Mouse (Mus musculus) lung, embryonic 15.5 days (tissue): ENCODE data around the gene Trappc1. TPM values are rescaled to one million over a fixed set of nuclear protein-coding genes. Genes with fewer than 3 reads are reported as not detected.
"Not testable (repeated sequence)": the region's sequence is repeated elsewhere in the genome, so short reads cannot be mapped to it uniquely, and the experiment has no call there.

Experiments used
- ATAC-seq: fragments of 200-750 bp; cut with Nextera tagmentation; 2 replicates; pipeline ENCODE4 v1.8.0; 2017; ENCODE audit warnings: moderate number of reproducible peaks, borderline replicate concordance; ENCODE audit not compliant: low FRiP score, low TSS enrichment; ENCODE audit errors: extremely low read depth
- H3K27ac ChIP-seq: fragments of 300-500 bp; sonication (generic); 2 replicates; pipeline ENCODE4 v1.5.1; 2015; ENCODE audit warnings: moderate library complexity, mild to moderate bottlenecking, inconsistent platforms
- H3K27me3 ChIP-seq: fragments of 300-500 bp; sonication (generic); 2 replicates; pipeline ENCODE4 v1.6.1; 2015; ENCODE audit warnings: inconsistent platforms
- H3K36me3 ChIP-seq: fragments of 300-500 bp; sonication (generic); 2 replicates; pipeline ENCODE4 v1.6.1; 2015; ENCODE audit warnings: inconsistent platforms
- H3K4me1 ChIP-seq: fragments of 300-500 bp; sonication (generic); 2 replicates; pipeline ENCODE4 v1.6.1; 2015; ENCODE audit warnings: inconsistent platforms
- H3K4me2 ChIP-seq: fragments of 300-500 bp; sonication (generic); 2 replicates; pipeline ENCODE4 v1.6.1; 2015; ENCODE audit warnings: inconsistent platforms, mild to moderate bottlenecking, moderate library complexity
- H3K4me3 ChIP-seq: fragments of 300-500 bp; sonication (generic); 2 replicates; pipeline ENCODE4 v1.5.1; 2015; ENCODE audit warnings: mild to moderate bottlenecking, inconsistent platforms
- H3K9ac ChIP-seq: fragments of 300-500 bp; sonication (generic); 2 replicates; pipeline ENCODE4 v1.6.1; 2015; ENCODE audit warnings: inconsistent platforms
- H3K9me3 ChIP-seq: fragments of 300-500 bp; sonication (generic); 2 replicates; pipeline ENCODE4 v1.6.1; 2016; ENCODE audit warnings: inconsistent platforms
- WGBS: fragments of 180-500 bp; shearing (Covaris S2); methylation state at CpG from one replicate; pipeline ENCODE4 v1.1.7; 2015; 5-methylcytosine and 5-hydroxymethylcytosine counted together
- polyA plus RNA-seq: library from polyadenylated mRNA; unstranded; fragments of >200 nt; fragmentation: Nextera tagmentation; extraction: Ambion mirVana; gene quantifications from 2 replicates; pipeline ENCODE4 v1.2.1, GENCODE M21; 2015

Gene Trappc1
- polyA plus RNA-seq, 1 experiment from 2014 or later = 150 TPM

DNA sequence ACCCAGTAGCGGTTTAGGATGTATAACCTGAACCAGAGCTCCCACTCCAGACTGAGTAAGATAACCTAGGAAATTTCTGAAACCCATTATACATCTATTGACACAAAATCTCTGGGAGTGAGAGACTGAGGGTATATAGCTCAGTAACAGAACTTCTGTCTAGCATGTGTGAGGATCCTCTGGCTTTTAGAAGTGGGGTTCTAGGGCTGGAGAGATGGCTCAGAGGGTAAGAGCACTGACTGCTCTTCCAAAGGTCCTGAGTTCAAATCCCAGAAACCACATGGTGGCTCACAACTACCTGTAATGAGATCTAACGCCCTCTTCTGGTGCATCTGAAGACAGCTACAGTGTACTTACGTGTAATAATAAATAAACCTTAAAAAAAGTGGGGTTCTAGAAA lies 5.8 kb upstream of the Trappc1 start:
- not testable (repeated sequence) for H3K4me2 ChIP-seq, H3K27me3 ChIP-seq, H3K9ac ChIP-seq, H3K4me3 ChIP-seq, ATAC-seq, H3K27ac ChIP-seq, H3K9me3 ChIP-seq
- 79% methylated on average over 3 of the region's 3 CpGs for WGBS
- H3K4me1 ChIP-seq = peaks cover 14% of the 10 kb centered on the region
- peaks cover 34% of the 10 kb centered on the region for H3K36me3 ChIP-seq

DNA sequence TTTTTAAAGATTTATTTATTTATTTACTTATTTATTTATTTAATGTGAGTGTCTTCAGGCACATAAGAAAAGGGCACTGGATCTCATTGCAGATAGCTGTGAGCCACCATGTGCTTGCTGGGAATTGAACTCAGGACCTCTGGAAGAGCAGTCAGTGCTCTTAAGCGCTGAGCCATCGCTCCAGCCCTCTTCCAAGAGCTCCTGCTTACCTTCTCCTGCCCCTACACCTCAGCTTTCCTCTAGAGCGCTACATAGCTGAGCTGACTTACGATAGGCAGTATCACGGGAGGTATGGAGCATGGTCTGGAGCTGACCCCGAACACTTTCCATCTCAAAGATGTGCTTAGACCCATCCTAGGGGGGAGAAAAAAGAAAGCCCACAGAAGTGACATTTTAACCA lies 2.2 kb upstream of the Trappc1 start:
- peak overlapping the region; percentile 86; the same call in 1 of the 2 replicates for H3K9ac ChIP-seq
- peaks cover 2% of the 10 kb centered on the region for H3K27me3 ChIP-seq
- 85% methylated on average over 6 of the region's 6 CpGs for WGBS
- peak overlapping the region; percentile 87; the same call in 1 of the 2 replicates for H3K4me2 ChIP-seq
- no peak overlapping the region for H3K4me3 ChIP-seq
- H3K9me3 ChIP-seq = no peaks in the 10 kb centered on the region
- no peak overlapping the region for H3K27ac ChIP-seq
- peaks cover 37% of the 10 kb centered on the region for H3K4me1 ChIP-seq
- H3K36me3 ChIP-seq = peaks cover 27% of the 10 kb centered on the region
- no peak for ATAC-seq

DNA sequence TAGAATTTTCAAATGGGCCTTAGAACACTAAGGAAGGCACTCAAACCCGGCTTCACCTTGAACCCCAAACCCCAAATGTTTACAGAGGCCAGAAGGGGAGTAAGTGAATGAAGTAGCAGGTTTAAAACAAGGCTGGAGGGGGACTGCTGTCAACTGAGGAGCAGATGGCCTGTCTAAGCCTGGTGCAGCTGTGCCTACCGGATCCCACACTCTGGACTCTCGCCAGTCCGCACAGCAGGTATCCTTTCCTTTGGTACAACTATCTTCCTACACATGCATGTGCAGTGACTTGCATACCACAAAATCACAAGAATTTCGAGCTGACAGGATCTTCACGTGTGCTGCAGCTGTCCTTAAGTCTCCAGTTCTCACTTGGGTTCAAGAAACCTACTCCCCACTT lies 1.8 kb upstream of the Trappc1 start:
- peaks cover 6% of the 10 kb centered on the region for H3K27me3 ChIP-seq
- H3K9me3 ChIP-seq = no peaks in the 10 kb centered on the region
- H3K4me3 ChIP-seq = peak overlapping the region; percentile 62
- peaks cover 41% of the 10 kb centered on the region for H3K4me1 ChIP-seq
- WGBS = 65% methylated on average over 6 of the region's 6 CpGs
- peaks cover 27% of the 10 kb centered on the region for H3K36me3 ChIP-seq
- peak overlapping the region; percentile 86 for H3K9ac ChIP-seq
- H3K27ac ChIP-seq = no peak overlapping the region
- H3K4me2 ChIP-seq = peak overlapping the region; percentile 87
- no peak for ATAC-seq

DNA sequence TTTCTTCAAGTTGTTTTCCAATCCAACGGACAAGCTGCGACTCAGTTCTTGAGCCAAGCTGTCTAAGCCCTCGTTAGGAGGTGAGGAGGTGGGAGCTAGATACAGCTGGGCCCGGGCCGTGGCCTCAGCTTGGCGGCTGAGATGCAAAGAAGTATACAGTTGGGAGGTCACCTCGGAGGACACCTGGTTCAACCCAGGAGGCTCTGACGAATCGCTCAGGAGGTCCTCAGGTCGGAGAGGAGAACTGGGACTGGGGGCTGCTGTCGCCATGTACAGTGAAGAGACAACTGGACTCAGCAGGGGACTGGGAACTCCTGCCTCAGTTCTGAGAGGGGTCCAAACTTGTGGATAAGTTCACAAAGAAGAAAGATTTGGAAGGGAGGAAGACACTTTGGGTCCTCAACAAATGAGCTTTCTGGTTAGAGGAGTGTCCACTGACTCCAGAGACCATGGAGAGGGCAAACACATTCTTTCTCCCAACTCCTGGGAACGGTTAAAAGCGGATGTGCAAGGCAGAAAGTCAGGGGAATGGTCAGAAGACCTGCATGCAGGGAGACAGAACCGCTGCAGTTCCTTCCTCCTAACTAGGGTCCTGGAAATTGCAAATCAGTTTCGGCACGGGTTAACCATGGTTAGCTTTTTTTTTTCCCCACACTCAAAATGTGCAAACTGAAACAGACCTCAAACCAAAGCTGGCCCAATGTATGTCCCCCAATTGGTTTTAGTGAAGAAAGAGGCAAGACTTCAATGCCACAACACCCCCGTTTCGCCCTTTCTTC lies 898 bp upstream of the Trappc1 start:
- Histone ChIP-seq H3K36me3 (peaks cover 20% of the 10 kb centered on the region), H3K4me1 (peaks cover 43% of the 10 kb centered on the region), H3K27me3 (peaks cover 15% of the 10 kb centered on the region), H3K4me2 (peak overlapping the region; percentile 87), H3K9me3 (no peaks in the 10 kb centered on the region), H3K27ac (peak overlapping the region; percentile 83), H3K9ac (peak overlapping the region; percentile 86), H3K4me3 (peak overlapping the region; percentile 62)
- ATAC-seq = no peak
- 10% methylated on average over 18 of the region's 18 CpGs for WGBS

DNA sequence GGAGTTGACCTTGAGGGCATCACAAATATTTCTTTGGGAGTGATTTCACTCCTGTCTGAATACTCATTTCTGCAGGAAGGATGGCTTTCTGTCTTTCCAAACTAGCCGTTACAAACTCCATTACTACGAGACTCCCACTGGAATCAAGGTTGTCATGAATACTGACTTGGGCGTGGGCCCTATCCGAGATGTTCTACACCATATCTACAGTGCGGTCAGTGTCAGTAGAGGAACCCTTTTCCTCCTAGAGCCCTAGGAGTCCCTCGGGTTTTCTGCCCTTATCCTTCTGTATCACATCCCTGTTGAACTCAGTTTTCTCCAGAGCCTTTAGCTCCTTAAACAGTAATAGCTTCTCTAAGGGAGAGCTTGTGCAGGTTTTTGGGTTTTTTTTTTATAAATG lies 969 bp downstream of the Trappc1 start:
- no peak for ATAC-seq
- H3K4me3 ChIP-seq = peak overlapping the region; percentile 62
- H3K27me3 ChIP-seq = peaks cover 25% of the 10 kb centered on the region
- no peak overlapping the region for H3K27ac ChIP-seq
- peaks cover 4% of the 10 kb centered on the region for H3K36me3 ChIP-seq
- H3K9ac ChIP-seq = peak overlapping the region; percentile 73
- 79% methylated on average over 6 of the region's 6 CpGs for WGBS
- peak overlapping the region; percentile 87 for H3K4me2 ChIP-seq
- H3K9me3 ChIP-seq = no peaks in the 10 kb centered on the region
- peaks cover 43% of the 10 kb centered on the region for H3K4me1 ChIP-seq

DNA sequence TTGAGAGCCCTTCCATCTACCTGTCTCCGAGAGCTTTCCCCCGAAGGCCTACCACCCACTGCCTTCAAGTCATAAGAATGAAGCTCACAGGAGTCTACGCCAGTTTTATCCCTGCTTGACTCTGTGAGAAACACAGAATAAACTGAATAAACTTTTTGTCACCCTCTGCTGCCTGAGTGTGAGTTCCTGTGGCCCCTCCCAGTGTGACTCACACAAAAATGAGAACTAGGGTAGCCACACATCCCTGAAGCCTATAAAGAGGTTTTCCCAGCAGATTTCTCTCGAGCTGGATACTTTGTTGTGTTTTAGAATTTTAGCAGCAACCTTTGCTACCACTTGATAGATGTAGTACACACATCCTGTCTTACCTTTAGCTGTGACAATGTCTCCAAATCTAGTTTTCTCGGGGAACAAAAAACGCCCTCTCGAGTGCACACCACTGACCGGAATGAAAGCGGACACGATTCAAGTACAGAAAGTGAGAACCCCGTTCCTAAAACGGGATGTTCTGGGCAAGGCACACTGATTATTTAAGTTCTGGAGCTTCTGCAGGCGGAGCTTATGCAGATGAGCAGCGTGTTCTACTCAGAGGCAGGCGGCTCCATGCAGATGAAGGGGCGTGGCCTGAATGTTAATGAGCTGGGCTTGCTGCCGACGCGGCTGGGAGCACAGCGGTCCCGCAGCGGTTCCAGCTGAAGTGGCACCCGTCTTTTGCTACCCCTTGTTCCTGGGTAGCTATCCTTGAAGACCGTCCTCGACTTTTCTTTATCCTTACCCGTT lies 2.0 kb downstream of the Trappc1 start, which contains the start of gene Kcnab3:
Gene Kcnab3 (plus strand): TSS at position 631 of the 780 bp plus-strand sequence.
- Histone ChIP-seq H3K4me1 (peaks cover 43% of the 10 kb centered on the region), H3K4me2 (peak within 1 kb of the TSS; percentile 92), H3K27ac (peak within 1 kb of the TSS; percentile 36; the same call in 1 of the 2 replicates), H3K27me3 (peaks cover 25% of the 10 kb centered on the region), H3K36me3 (no peaks in the 10 kb centered on the region), H3K9ac (peak within 1 kb of the TSS; percentile 37), H3K4me3 (peak within 1 kb of the TSS; percentile 46), H3K9me3 (no peaks in the 10 kb centered on the region)
- peak; percentile 58 for ATAC-seq
- 9% methylated on average over 26 of the region's 26 CpGs for WGBS

DNA sequence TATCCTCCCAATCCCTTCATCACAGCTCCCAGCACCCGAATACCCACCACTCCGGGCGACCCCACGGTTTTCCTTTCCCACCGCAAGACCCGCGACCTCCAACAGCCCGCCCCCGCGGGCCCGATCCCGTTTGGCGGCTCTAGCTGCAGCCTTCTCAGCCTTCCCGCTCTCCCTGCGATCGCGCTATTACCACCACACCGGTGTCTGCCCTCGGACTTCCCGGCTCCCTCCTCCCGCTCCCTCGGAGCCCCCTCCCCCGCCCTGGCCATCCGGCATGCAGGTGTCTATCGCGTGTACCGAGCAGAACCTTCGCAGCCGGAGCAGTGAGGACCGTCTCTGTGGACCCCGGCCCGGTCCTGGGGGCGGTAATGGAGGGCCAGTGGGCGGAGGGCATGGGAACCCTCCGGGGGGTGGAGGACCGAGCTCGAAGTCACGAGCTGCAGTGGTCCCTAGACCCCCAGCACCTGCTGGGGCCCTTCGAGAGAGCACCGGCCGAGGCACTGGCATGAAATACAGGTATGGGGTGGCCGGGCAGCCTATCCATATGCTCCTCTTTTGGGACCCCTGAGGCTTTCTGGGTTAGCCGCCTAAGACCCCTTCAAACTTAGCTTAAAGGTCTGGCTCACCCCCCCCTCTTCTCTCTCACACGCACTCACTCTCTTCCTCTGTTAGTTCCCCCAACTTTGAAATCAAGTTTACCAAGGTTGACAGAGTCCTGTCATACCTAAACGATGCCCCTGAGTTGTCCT lies 2.8 kb downstream of the Trappc1 start:
- peak overlapping the region; percentile 92 for H3K4me2 ChIP-seq
- H3K4me1 ChIP-seq = peaks cover 49% of the 10 kb centered on the region
- 1% methylated on average over 45 of the region's 45 CpGs for WGBS
- no peaks in the 10 kb centered on the region for H3K9me3 ChIP-seq
- ATAC-seq = no peak
- peaks cover 25% of the 10 kb centered on the region for H3K27me3 ChIP-seq
- peak overlapping the region; percentile 37 for H3K9ac ChIP-seq
- H3K27ac ChIP-seq = no peak overlapping the region
- peak overlapping the region; percentile 46 for H3K4me3 ChIP-seq
- no peaks in the 10 kb centered on the region for H3K36me3 ChIP-seq

DNA sequence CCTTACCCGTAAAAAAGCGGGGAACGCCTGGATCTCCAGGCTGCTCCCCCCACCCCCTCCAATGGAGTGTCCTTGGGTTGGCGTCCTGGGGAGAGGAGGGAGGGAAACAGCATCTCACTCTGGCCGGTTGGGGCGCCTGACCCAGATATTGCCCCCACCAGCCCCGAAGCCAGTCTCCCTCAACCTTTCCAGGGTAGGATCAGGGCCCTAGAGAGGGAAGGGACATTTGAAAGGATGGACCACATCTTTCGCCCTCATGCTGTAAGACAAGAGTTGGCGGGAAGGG lies 3.3 kb downstream of the Trappc1 start:
- Histone ChIP-seq H3K27ac (no peak overlapping the region), H3K9ac (no peak overlapping the region), H3K4me3 (peak overlapping the region; percentile 46; the same call in 1 of the 2 replicates), H3K4me2 (peak overlapping the region; percentile 92), H3K36me3 (no peaks in the 10 kb centered on the region), H3K9me3 (no peaks in the 10 kb centered on the region), H3K4me1 (peaks cover 46% of the 10 kb centered on the region), H3K27me3 (peaks cover 25% of the 10 kb centered on the region)
- no peak for ATAC-seq
- WGBS = 18% methylated on average over 9 of the region's 9 CpGs

DNA sequence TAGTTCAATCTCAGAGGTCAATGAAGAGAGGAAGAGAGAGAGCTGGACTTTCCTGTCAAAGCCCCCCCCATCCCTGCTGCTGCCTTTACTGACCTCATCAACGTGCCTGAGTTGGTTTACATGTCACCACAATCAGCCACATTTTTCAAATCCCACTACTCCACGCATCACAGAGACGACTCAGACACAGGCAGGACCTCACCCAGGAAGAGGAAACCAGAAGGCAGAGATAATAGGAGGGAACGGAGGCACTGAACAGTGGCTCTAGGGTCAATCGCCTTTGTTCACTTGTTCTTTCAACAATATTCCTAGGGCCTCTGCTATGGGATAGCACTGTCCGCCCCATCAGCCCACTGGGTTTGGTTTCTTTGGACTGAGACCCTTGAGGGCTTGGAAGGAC lies 3.9 kb downstream of the Trappc1 start:
- H3K27ac ChIP-seq = no peak overlapping the region
- no peak for ATAC-seq
- H3K9me3 ChIP-seq = no peaks in the 10 kb centered on the region
- H3K27me3 ChIP-seq = peaks cover 25% of the 10 kb centered on the region
- H3K4me2 ChIP-seq = peak overlapping the region; percentile 92; the same call in 1 of the 2 replicates
- H3K9ac ChIP-seq = no peak overlapping the region
- H3K4me1 ChIP-seq = peaks cover 45% of the 10 kb centered on the region
- H3K4me3 ChIP-seq = no peak overlapping the region
- no peaks in the 10 kb centered on the region for H3K36me3 ChIP-seq
- whole genome bisulfite sequencing = 36% methylated on average over 6 of the region's 6 CpGs

DNA sequence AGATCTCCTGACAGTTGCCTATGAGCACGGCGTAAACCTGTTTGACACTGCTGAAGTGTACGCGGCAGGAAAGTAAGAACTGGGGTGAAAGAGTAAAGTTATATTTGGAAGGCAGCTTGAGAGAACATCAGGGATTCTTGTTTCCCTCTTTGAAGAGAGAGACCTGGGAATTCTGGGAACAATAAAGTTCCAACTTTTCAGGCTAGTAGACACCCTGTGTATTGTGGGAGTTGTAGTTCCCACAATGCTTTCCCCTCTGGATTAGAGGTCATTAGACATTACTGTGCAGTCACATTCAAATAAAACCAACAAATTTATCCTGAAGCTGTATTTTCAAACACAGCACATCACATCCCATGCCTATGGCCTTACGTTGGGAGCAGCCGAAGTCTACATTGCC lies 4.7 kb downstream of the Trappc1 start:
- ATAC-seq = no peak

DNA sequence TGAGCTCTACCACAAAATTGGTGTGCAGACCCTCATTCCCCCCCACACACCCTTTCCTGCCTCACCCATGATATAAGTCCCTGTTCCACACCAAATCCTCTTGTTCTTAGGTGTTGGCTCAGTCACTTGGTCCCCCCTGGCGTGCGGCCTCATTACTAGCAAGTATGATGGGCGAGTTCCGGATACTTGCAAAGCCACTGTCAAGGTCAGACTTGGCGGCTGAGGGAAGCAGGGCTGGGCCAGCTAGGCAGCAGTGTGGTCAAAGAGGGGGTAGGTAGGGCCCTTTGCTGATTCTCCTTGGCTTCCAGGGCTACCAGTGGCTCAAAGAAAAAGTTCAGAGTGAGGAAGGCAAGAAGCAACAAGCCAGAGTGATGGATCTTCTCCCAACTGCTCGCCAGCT lies 7.4 kb downstream of the Trappc1 start:
- Histone ChIP-seq H3K27me3 (peaks cover 25% of the 10 kb centered on the region), H3K4me2 (peak overlapping the region; percentile 81), H3K4me1 (peaks cover 26% of the 10 kb centered on the region), H3K4me3 (no peak overlapping the region), H3K9ac (peak overlapping the region; percentile 69; the same call in 1 of the 2 replicates), H3K9me3 (no peaks in the 10 kb centered on the region), H3K27ac (no peak overlapping the region), H3K36me3 (no peaks in the 10 kb centered on the region)
- WGBS = 80% methylated on average over 6 of the region's 6 CpGs
- no peak for ATAC-seq

More for the DNA sequence above, 4.7 kb downstream of the Trappc1 start:
- Histone ChIP-seq H3K4me1 (peaks cover 44% of the 10 kb centered on the region), H3K27ac (no peak overlapping the region), H3K9me3 (no peaks in the 10 kb centered on the region), H3K36me3 (no peaks in the 10 kb centered on the region), H3K27me3 (peaks cover 25% of the 10 kb centered on the region), H3K4me2 (no peak overlapping the region), H3K4me3 (no peak overlapping the region), H3K9ac (no peak overlapping the region)
- 79% methylated on average over 6 of the region's 6 CpGs for WGBS
